Comparison of ENCODE assay signal across 19 mouse cellular contexts in the genomic region with DNA sequence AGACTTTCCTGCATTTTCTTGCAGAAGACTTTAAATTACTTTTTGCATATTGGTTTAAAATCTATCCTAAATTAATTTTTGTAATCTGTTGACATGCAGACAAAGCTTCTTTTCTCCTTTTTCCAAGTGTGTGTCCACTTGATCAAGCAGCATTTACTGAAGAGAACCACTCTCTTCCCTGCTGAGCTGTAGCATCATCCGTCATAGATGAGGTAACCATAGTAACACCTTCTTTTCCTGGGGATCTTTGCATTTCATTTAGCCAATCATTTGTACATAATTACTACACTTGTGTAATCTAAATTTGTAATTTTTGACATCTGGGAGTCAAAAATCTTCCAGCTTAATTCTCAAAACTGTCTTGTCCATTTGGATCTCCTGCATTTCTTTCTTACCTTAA. TPM values are rescaled to one million over a fixed set of nuclear protein-coding genes. Genes with fewer than 3 reads are reported as not detected.
DNase-seq lines count a peak whose midpoint lies in the region; ATAC-seq and TF ChIP-seq lines count a peak whose summit lies in the region.
"Had no signal": no experiment of that assay in that cellular context is flagged by ENCODE, and none has a peak within 500 bp of the region (broad histone marks: within the 10 kb centered on the region; RNA-seq: fewer than 3 reads in every experiment).

No protein-coding gene starts in this region.

- peak; percentile 27 for DNase-seq in hindbrain, postnatal 0 days (ENCODE audit: low spot score)
- no peak for DNase-seq in hindbrain, embryonic 14.5 days (ENCODE audit: low spot score)
- peak; percentile 42 for DNase-seq in brain, embryonic 14.5 days (ENCODE audit: low read depth)
- DNase-seq in gastrocnemius, postnatal 10 days, result no peak
- DNase-seq: adrenal gland, adult 2 months; adrenal gland, postnatal 25 days; cerebellum, adult 2 months; cerebellum, postnatal 10 days; gastrocnemius, adult 2 months; gastrocnemius, postnatal 36 days; heart, adult 11 months; heart, postnatal 36 days had no signal

- no peaks in the 10 kb centered on the region for H3K27me3 ChIP-seq in hindbrain, postnatal 0 days (ENCODE audit: insufficient read depth, low read length)
- no peaks in the 10 kb centered on the region for H3K27me3 ChIP-seq in hindbrain, embryonic 14.5 days (ENCODE audit: control insufficient read depth, insufficient read depth, low read length)
- no peaks in the 10 kb centered on the region for H3K27me3 ChIP-seq in midbrain, embryonic 15.5 days (replicated peaks)
- H3K27me3 ChIP-seq: embryonic facial prominence, embryonic 15.5 days; heart, embryonic 13.5 days had no signal

- no peak overlapping the region for H3K4me2 ChIP-seq in hindbrain, postnatal 0 days (ENCODE audit: low read depth, low read length)
- H3K4me2 ChIP-seq in hindbrain, embryonic 14.5 days (replicated peaks), result no peak overlapping the region
- H3K4me2 ChIP-seq in midbrain, embryonic 15.5 days, result no peak overlapping the region
- H3K4me2 ChIP-seq: embryonic facial prominence, embryonic 15.5 days; heart, embryonic 13.5 days had no signal

- no peaks in the 10 kb centered on the region for H3K9me3 ChIP-seq in hindbrain, postnatal 0 days (ENCODE audit: low read length)
- H3K9me3 ChIP-seq in hindbrain, embryonic 14.5 days (ENCODE audit: control insufficient read depth, low read length), result no peaks in the 10 kb centered on the region
- H3K9me3 ChIP-seq in midbrain, embryonic 15.5 days, result no peaks in the 10 kb centered on the region
- H3K9me3 ChIP-seq: embryonic facial prominence, embryonic 15.5 days; forebrain, embryonic 10.5 days; heart, embryonic 13.5 days had no signal

- H3K4me3 ChIP-seq in hindbrain, postnatal 0 days (ENCODE audit: low read length), result no peak overlapping the region
- H3K4me3 ChIP-seq in hindbrain, embryonic 14.5 days (replicated peaks; ENCODE audit: low read length), result no peak overlapping the region
- no peak overlapping the region for H3K4me3 ChIP-seq in midbrain, embryonic 15.5 days
- H3K4me3 ChIP-seq: embryonic facial prominence, embryonic 15.5 days; erythroblast, embryonic 14.5 days; forebrain, embryonic 10.5 days; gastrocnemius, adult 2 months; heart, embryonic 13.5 days had no signal

- 8% methylated on average over 1 of the region's 1 CpGs for WGBS in hindbrain, postnatal 0 days
- WGBS in hindbrain, embryonic 14.5 days, result 18% methylated on average over 1 of the region's 1 CpGs
- WGBS in midbrain, embryonic 15.5 days, result 5% methylated on average over 1 of the region's 1 CpGs

- H3K27ac ChIP-seq in hindbrain, postnatal 0 days, result no peak overlapping the region
- H3K27ac ChIP-seq in hindbrain, embryonic 14.5 days, result no peak overlapping the region
- no peak overlapping the region for H3K27ac ChIP-seq in midbrain, embryonic 15.5 days
- H3K27ac ChIP-seq: embryonic facial prominence, embryonic 15.5 days; forebrain, embryonic 10.5 days; gastrocnemius, adult 2 months; heart, embryonic 13.5 days had no signal

- H3K4me1 ChIP-seq in hindbrain, postnatal 0 days (ENCODE audit: insufficient read depth, low read length), result no peaks in the 10 kb centered on the region
- H3K4me1 ChIP-seq in hindbrain, embryonic 14.5 days (replicated peaks; ENCODE audit: control insufficient read depth, insufficient read depth, low read length), result no peaks in the 10 kb centered on the region
- no peaks in the 10 kb centered on the region for H3K4me1 ChIP-seq in midbrain, embryonic 15.5 days
- H3K4me1 ChIP-seq: embryonic facial prominence, embryonic 15.5 days; heart, embryonic 13.5 days had no signal

- no peak overlapping the region for H3K9ac ChIP-seq in hindbrain, postnatal 0 days (replicated peaks; ENCODE audit: low read length)
- no peak overlapping the region for H3K9ac ChIP-seq in hindbrain, embryonic 14.5 days
- no peak overlapping the region for H3K9ac ChIP-seq in midbrain, embryonic 15.5 days
- H3K9ac ChIP-seq: embryonic facial prominence, embryonic 15.5 days; heart, embryonic 13.5 days had no signal

- no peaks in the 10 kb centered on the region for H3K36me3 ChIP-seq in hindbrain, postnatal 0 days (ENCODE audit: insufficient read depth, low read length)
- no peaks in the 10 kb centered on the region for H3K36me3 ChIP-seq in hindbrain, embryonic 14.5 days (replicated peaks; ENCODE audit: control insufficient read depth, insufficient read depth)
- H3K36me3 ChIP-seq in midbrain, embryonic 15.5 days (replicated peaks), result no peaks in the 10 kb centered on the region
- H3K36me3 ChIP-seq: embryonic facial prominence, embryonic 15.5 days; forebrain, embryonic 10.5 days; heart, embryonic 13.5 days had no signal

- no peak for ATAC-seq in hindbrain, postnatal 0 days
- no peak for ATAC-seq in hindbrain, embryonic 14.5 days (ENCODE audit: low FRiP score)
- ATAC-seq in midbrain, embryonic 15.5 days (replicated peaks), result peak; percentile 77
- ATAC-seq in cerebellum, adult (ENCODE audit: insufficient number of reproducible peaks, low FRiP score, low TSS enrichment), result no peak
- ATAC-seq: intestine, embryonic 16.5 days had no signal

- no peak for TF ChIP-seq CTCF in hindbrain, postnatal 0 days (IDR thresholded peaks at IDR 0.05; ENCODE audit: low read depth)
- no peak for TF ChIP-seq CTCF in brain, embryonic 14.5 days (IDR thresholded peaks at IDR 0.05; ENCODE audit: borderline replicate concordance, extremely low read depth, insufficient read depth, insufficient read length)

- TF ChIP-seq POLR2A in brain, embryonic 14.5 days (IDR thresholded peaks at IDR 0.05; ENCODE audit: borderline replicate concordance, extremely low read depth, insufficient read depth, insufficient read length, poor library complexity, severe bottlenecking), result no peak

RNA-seq across cellular contexts. Expression of a gene that starts 53.2 kb away (rescaled TPM):
- total RNA-seq in hindbrain, postnatal 0 days (2014; rRNA removed), result 8.7 and 13.0 TPM in 2 replicates
- polyA plus RNA-seq in hindbrain, postnatal 0 days (2015; fragmentation: Nextera tagmentation; extraction: Ambion mirVana), result 21.2 and 21.5 TPM in 2 replicates
- 16.8 and 20.9 TPM in 2 replicates for polyA plus RNA-seq in hindbrain, embryonic 14.5 days (2014; fragmentation: Nextera tagmentation; extraction: Ambion mirVana)
- polyA plus RNA-seq in brain, embryonic 14.5 days (2012; rRNA removed), result 12.0 and 13.6 TPM in 2 replicates
- polyA plus RNA-seq in midbrain, embryonic 15.5 days (2015; fragmentation: Nextera tagmentation; extraction: Ambion mirVana), result 20.0 and 21.2 TPM in 2 replicates
- total RNA-seq in gastrocnemius, postnatal 10 days (2021), result 10 to 100 TPM; 13.4 to 18.3 TPM

Comparison
In these comparisons a context has a peak if more than half of its experiments do, and no peak if none do; other contexts are left out.
1. DNase-seq: peak in hindbrain, postnatal 0 days (single experiment) and brain, embryonic 14.5 days (single experiment); none in hindbrain, embryonic 14.5 days (single experiment) and gastrocnemius, postnatal 10 days (single experiment).